Mouse (Mus musculus): ENCODE measurements around the gene Yeats4.
"Not testable (repeated sequence)": the region's sequence is repeated elsewhere in the genome, so short reads cannot be mapped to it uniquely, and the experiment has no call there.

The Yeats4 gene

GRCm38 (mm10) chr10:117224102-117224990, at the start of gene Yeats4:
TSS of gene Yeats4 (minus strand) at chr10:117224507.
- DNase-seq, result peak; percentile 94 to 97

- DNase-seq, result peak; percentile 4 to 10
Measured at GRCm38 (mm10) chr10:117272023-117272422, 47.7 kb upstream of the Yeats4 start.

- no peak for DNase-seq
Measured at GRCm38 (mm10) chr10:117259870-117260269, 35.6 kb upstream of the Yeats4 start.

GRCm38 (mm10) chr10:117238603-117239002, 14.3 kb upstream of the Yeats4 start, which contains the start of gene 9530003J23Rik:
TSS of gene 9530003J23Rik (minus strand) at chr10:117238703.
- DNase-seq, result no peak

- no peak for DNase-seq
Measured at GRCm38 (mm10) chr10:117235866-117236265, 11.6 kb upstream of the Yeats4 start.

- peak in 1 of 2 experiments; percentile 27 for DNase-seq
Measured at GRCm38 (mm10) chr10:117234825-117235224, 10.5 kb upstream of the Yeats4 start.

GRCm38 (mm10) chr10:117229826-117230225, 5.5 kb upstream of the Yeats4 start:
- DNase-seq, result peak; percentile 69 to 83

- DNase-seq, result no peak
Measured at GRCm38 (mm10) chr10:117226002-117226401, 1.7 kb upstream of the Yeats4 start.

GRCm38 (mm10) chr10:117225094-117225493, 787 bp upstream of the Yeats4 start:
- peak in 1 of 2 experiments; percentile 52 for DNase-seq

GRCm38 (mm10) chr10:117223758-117224101, 577 bp downstream of the Yeats4 start:
- no peak for DNase-seq

- DNase-seq, result no peak
Measured at GRCm38 (mm10) chr10:117222821-117223220, 1.5 kb downstream of the Yeats4 start.

GRCm38 (mm10) chr10:117218351-117218750, 6.0 kb downstream of the Yeats4 start:
- DNase-seq, result no peak

GRCm38 (mm10) chr10:117217246-117217840, 7.0 kb downstream of the Yeats4 start:
- DNase-seq, result no peak

GRCm38 (mm10) chr10:117216793-117217192, 7.5 kb downstream of the Yeats4 start:
- DNase-seq, result peak; percentile 70 to 72

- no peak for DNase-seq
Measured at GRCm38 (mm10) chr10:117216132-117216495, 8.2 kb downstream of the Yeats4 start.

GRCm38 (mm10) chr10:117215409-117216131, 8.7 kb downstream of the Yeats4 start:
- DNase-seq, result no peak

- DNase-seq, result no peak
Measured at GRCm38 (mm10) chr10:117211023-117211422, 13.3 kb downstream of the Yeats4 start.

- DNase-seq, result peak; percentile 30 to 49
Measured at GRCm38 (mm10) chr10:117209469-117209938, 14.8 kb downstream of the Yeats4 start.

GRCm38 (mm10) chr10:117208787-117209186, 15.5 kb downstream of the Yeats4 start:
- DNase-seq, result not testable (repeated sequence)

GRCm38 (mm10) chr10:117208221-117208620, 16.1 kb downstream of the Yeats4 start:
- DNase-seq, result peak in 1 of 2 experiments; percentile 23

GRCm38 (mm10) chr10:117206070-117206469, 18.2 kb downstream of the Yeats4 start:
- no peak for DNase-seq

- no peak for DNase-seq
Measured at GRCm38 (mm10) chr10:117203558-117203981, 20.7 kb downstream of the Yeats4 start.

- DNase-seq, result no peak
Measured at GRCm38 (mm10) chr10:117202981-117203557, 21.2 kb downstream of the Yeats4 start.

Data from kidney, postnatal 4 days (tissue).